Mouse (Mus musculus) layer of hippocampus, adult 9-10 months (tissue): ENCODE data around the gene Gata5.

ENCODE experiments used
- DNase-seq: peaks from one replicate; pipeline ENCODE4 v3.0.0; 2022; ENCODE audit warnings: low spot score

The Gata5 gene

DNA sequence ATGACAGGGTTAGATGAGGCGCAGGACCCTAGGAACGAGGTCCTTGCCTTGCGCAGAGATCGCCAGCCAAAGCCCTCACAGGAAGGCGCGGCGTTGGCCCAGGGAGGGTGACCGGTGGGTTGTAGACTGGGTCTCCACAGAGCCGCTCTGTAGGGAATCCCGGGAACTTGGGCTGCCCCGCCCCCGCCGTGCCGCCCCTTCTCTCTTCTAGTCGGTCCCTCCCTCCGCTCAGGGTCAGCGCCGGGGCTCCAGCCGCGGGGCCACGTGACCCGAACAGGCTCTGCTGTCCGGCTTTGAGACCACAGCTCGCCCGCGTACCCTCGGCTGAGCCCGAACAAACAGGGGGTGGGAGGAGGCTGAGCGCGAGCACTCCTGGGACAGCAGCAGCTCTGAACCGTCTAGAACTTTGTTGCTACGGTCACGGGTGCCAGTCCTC lies at the start of gene Gata5:
Gata5 (minus strand) TSS at position 149 of the 436 bp plus-strand sequence.
- no peak for DNase-seq

GRCm38 (mm10) chr2:180376730-180377129 lies 42.2 kb upstream of the Gata5 start:
- no peak for DNase-seq

DNA sequence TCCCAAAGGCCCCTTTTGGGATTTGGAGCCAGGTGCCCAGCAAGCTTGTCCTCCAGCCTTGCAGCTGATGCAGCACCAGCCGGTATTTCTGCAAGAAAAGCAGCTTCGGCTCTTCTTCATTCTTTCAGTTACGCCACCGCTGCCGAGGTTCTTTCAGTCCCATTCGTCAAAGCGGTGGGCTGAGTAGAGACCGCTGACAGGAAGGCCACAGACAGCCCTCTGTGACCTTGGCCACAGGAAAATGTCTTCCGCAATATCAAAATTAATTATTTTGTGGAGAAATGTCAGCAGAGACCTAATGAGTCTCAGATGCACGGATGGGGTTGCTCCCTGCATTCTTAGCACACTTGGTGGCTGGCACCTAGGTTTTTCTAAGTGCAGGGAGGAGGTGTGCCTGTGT lies 38.8 kb upstream of the Gata5 start:
- no peak for DNase-seq

- DNase-seq, result no peak
These were observed 33.9 kb upstream of the Gata5 start for GRCm38 (mm10) chr2:180368359-180368758.

GRCm38 (mm10) chr2:180367350-180367749 lies 32.9 kb upstream of the Gata5 start:
- DNase-seq, result no peak

GRCm38 (mm10) chr2:180363434-180363720 lies 28.9 kb upstream of the Gata5 start:
- no peak for DNase-seq

DNA sequence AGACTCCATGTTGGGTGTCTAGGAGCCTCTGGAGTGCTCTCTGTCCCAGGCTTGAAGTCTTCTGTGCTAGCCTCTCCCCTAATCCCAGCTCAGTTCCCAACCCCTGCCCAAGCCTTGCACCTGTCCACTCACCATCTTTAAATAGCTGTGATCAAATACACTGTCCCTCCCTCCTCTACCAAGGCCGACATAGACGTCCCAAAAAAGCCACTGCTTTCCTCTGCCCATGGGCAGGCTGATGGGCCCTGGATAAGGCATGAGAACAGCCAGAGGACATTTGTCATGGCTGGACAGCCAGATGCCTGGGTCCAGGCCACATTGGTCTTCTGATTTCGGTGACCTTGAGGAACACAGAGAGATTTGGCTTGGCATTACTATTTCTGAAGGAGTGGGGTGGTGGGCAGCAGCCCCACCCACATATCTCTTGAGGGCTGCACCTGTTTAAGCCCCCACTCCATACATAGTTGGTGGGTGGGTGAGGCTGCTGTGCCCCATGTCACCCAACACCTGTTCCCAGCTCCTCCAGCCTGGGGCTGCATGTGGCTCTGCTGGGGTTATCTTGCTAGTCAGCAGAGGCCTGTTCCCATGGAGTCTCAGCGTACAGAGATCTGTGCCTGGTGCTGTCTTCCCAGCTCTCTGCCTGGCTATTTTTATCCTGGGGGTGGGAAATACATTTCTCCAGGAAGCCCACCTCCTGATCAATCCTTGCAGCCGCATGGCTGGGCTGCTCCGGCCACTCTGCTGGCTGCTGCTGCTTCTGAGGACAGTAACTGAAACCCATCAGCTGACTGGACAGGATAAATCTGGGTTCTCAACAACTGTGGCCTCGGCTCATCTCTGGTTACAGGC lies 28.3 kb upstream of the Gata5 start:
- DNase-seq, result no peak

- no peak for DNase-seq
These were observed 24.6 kb upstream of the Gata5 start for GRCm38 (mm10) chr2:180359062-180359461.

DNA sequence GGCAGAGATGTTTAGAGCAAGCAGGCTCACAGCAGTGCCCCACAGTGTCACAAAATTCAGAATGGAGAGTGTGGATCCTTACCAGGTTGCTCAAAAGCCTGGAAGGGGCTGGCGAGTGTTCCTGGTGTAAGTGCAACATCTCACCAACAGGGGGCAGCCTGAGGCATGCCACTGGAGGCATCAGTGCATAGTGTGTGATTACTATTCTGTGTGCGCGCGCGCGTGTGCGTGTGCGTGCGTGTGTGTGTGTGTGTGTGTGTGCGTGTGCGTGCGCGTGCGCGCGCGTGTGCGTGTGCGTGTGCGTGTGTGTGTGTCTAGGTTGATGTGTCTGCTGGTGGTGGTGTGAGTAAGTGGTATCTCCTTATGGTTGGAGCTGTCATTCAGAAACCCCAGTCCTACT lies 18.8 kb upstream of the Gata5 start:
- DNase-seq, result peak; percentile 18

DNA sequence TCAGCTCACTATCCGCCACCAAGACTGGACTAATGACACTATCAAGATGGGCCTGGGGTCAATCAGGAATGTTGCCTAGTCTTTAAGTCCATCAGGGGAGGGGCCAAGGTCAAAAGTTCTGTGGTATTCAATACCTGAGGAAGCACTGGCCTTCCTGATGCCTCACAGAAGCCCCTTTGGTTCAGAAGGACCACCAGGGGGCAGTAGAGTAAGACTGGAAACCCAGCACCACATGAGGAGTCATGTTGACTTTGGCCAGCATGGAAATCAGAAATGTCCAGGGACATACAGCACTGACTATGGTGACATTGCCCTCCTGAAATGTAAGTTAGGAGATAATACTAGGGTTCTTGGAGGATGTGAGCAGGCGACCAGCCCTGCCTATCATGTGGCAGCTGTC lies 16.2 kb upstream of the Gata5 start:
- no peak for DNase-seq

DNA sequence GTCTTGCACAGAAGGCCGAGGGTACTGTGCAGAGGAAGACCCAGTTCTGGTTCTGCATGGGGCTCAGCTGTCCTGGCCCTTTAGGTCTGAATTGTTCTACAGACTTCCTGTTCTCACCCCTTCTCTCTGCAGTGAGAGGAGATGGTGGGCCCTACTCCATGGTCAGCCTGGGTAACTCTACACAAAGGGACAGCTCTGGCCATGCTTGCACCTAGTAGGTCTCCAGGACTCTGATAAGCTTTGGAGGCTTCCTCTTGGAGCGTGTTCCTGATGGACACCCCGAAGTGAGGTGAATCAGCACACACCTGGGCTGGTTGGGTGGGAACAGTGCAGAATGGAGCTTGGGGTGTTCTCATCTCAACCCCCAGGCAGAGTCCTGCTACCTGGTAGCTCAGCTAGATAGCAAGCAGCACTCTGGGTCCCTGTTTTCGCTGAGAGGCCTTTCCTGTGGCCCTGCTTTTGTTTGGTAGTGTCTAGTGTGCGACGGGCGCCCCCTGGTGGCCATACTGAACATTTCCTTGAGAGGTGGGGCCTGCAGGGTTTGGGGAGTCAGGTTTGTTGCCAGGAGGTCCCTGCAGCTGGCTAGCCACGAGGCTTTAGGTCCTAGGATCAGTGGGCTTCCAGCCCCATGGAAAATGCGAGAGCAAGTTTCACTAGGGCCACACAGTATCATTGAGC lies 12.5 kb upstream of the Gata5 start:
- DNase-seq, result peak; percentile 49

GRCm38 (mm10) chr2:180343092-180343491 lies 8.6 kb upstream of the Gata5 start:
- no peak for DNase-seq

- DNase-seq, result no peak
These were observed 7.7 kb upstream of the Gata5 start for GRCm38 (mm10) chr2:180342189-180342588.

DNA sequence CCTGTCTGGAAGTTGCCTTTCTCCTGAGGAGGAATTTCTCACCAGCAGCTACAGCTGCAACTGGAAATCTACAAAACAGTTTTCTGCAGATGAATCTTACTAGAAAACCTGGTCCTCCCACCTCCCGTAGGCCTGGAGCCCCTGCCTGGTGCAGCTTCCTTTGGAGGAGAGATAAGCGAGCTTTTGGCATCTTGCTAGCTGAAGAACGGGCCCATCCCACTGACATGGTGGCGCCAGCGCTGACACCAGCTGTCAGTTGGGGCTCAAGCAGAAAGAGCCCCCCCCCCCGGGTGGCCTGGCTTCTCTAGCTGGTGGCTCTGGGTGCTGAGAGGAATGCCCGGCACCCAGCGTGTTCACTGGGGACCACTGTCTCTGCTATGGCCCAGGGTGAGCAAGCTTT lies 6.7 kb upstream of the Gata5 start:
- no peak for DNase-seq

- no peak for DNase-seq
These were observed 5.4 kb upstream of the Gata5 start for GRCm38 (mm10) chr2:180339886-180340285.

GRCm38 (mm10) chr2:180333778-180334550 lies 535 bp downstream of the Gata5 start:
- DNase-seq, result no peak

DNA sequence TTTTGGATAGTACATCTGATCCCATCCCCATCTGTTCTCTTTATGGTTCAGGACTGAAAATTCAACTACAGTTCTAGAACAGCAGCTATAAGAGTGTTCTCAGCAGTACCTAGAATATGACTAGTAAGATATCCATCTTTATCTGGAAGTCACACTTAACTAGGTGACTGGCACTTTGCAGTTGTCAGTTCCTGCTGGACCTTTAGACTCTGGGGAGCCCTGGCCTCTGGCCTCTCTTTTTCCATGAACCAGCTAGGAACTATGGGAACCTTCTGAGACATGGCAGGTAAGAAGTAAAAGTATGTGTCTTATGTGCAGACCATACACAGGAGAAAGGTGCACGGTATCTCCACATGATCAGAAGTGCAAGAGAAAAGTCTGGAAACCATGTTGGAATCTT lies 5.0 kb downstream of the Gata5 start:
- DNase-seq, result no peak

GRCm38 (mm10) chr2:180322674-180323355 lies 11.7 kb downstream of the Gata5 start:
- no peak for DNase-seq

GRCm38 (mm10) chr2:180320216-180320615 lies 14.3 kb downstream of the Gata5 start:
- DNase-seq, result no peak

DNA sequence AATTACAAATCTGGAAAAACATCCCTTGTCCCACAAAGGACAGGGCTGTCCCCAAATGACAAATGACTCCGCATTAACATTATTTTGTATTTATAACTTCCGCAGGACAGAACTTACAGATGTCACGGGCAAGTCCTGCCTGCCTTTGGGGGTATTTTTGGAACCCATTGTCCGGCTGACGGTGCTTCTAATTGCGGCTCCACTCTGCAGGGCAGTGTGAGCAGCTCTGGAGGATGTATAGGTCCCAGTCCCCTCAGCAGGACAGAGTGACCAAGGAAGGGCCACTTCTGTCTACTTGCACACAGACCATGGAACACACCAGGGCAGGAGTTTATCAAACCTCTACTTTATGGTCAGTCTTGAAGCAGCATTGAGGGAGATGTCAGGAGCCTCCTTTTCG lies 16.9 kb downstream of the Gata5 start:
- DNase-seq, result no peak

DNA sequence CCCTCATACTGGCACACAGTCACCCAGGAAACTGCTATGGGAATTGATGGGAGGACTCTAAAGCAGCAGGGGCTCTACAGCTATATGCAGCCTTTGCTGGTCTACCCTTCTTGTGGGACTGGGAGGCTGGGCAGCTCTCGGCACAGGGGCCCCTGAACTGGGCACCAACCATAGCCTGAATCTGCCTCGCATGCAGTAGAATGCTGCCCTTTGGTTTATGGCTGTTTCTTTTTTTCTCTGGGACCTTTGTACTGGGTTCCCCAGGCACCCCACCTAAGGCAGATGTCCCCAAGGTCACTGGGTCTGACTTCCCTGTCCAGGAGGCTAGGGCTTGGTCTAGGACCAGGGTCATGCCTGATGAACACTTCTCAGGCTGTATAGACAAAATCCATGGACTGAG lies 20.2 kb downstream of the Gata5 start:
- no peak for DNase-seq

- no peak for DNase-seq
These were observed 23.4 kb downstream of the Gata5 start for GRCm38 (mm10) chr2:180311147-180311546.
